Mouse (Mus musculus): ENCODE results near the gene Ocln. TPM values are rescaled to one million over a fixed set of nuclear protein-coding genes. Genes with fewer than 3 reads are reported as not detected.

The Ocln gene
- polyA plus RNA-seq, 1 experiment, result 14.6 TPM

GRCm38 (mm10) chr13:100521724-100522591 is 30.6 kb downstream of the Ocln start:
- no peaks in the 10 kb centered on the region for H3K4me1 ChIP-seq (ENCODE audit: control insufficient read depth, insufficient read depth, low read length)
- no peaks in the 10 kb centered on the region for H3K9me3 ChIP-seq (replicated peaks; ENCODE audit: control insufficient read depth, insufficient read depth, low read length, poor library complexity, severe bottlenecking)
- no peak overlapping the region for H3K27ac ChIP-seq (ENCODE audit: insufficient read depth, low read length)
- H3K36me3 ChIP-seq (ENCODE audit: control insufficient read depth, insufficient read depth, low read length, poor library complexity, severe bottlenecking), result no peaks in the 10 kb centered on the region
- H3K4me3 ChIP-seq (ENCODE audit: low read depth, low read length), result no peak overlapping the region
- no peaks in the 10 kb centered on the region for H3K27me3 ChIP-seq (ENCODE audit: control insufficient read depth, insufficient read depth, low read length, poor library complexity, severe bottlenecking)
- H3K9ac ChIP-seq (ENCODE audit: low read depth, poor library complexity, severe bottlenecking), result no peak overlapping the region
- TF ChIP-seq POLR2A (IDR thresholded peaks at IDR 0.05; ENCODE audit: insufficient read depth, low read length) (no peak), CTCF (IDR thresholded peaks at IDR 0.05; ENCODE audit: low read depth, low read length) (no peak), EP300 (IDR thresholded peaks at IDR 0.05; ENCODE audit: insufficient read depth, low read depth, low read length) (no peak)

- H3K4me1 ChIP-seq (ENCODE audit: control insufficient read depth, insufficient read depth, low read length), result no peaks in the 10 kb centered on the region
- no peak overlapping the region for H3K4me3 ChIP-seq (ENCODE audit: low read depth, low read length)
- no peak overlapping the region for H3K27ac ChIP-seq (ENCODE audit: insufficient read depth, low read length)
These were observed 33.4 kb downstream of the Ocln start for GRCm38 (mm10) chr13:100519162-100519561.

GRCm38 (mm10) chr13:100518191-100518590 is 34.3 kb downstream of the Ocln start:
- Histone ChIP-seq H3K27ac (ENCODE audit: insufficient read depth, low read length) (no peak overlapping the region), H3K9me3 (replicated peaks; ENCODE audit: control insufficient read depth, insufficient read depth, low read length, poor library complexity, severe bottlenecking) (no peaks in the 10 kb centered on the region), H3K9ac (ENCODE audit: low read depth, poor library complexity, severe bottlenecking) (no peak overlapping the region), H3K36me3 (ENCODE audit: control insufficient read depth, insufficient read depth, low read length, poor library complexity, severe bottlenecking) (no peaks in the 10 kb centered on the region), H3K27me3 (ENCODE audit: control insufficient read depth, insufficient read depth, low read length, poor library complexity, severe bottlenecking) (no peaks in the 10 kb centered on the region), H3K4me1 (ENCODE audit: control insufficient read depth, insufficient read depth, low read length) (no peaks in the 10 kb centered on the region), H3K4me3 (ENCODE audit: low read depth, low read length) (no peak overlapping the region)
- no peak for TF ChIP-seq POLR2A (IDR thresholded peaks at IDR 0.05; ENCODE audit: insufficient read depth, low read length)
- no peak for TF ChIP-seq CTCF (IDR thresholded peaks at IDR 0.05; ENCODE audit: low read depth, low read length)
- no peak for TF ChIP-seq EP300 (IDR thresholded peaks at IDR 0.05; ENCODE audit: insufficient read depth, low read depth, low read length)

More at GRCm38 (mm10) chr13:100519162-100519561, 33.4 kb downstream of the Ocln start:
- Histone ChIP-seq H3K36me3 (ENCODE audit: control insufficient read depth, insufficient read depth, low read length, poor library complexity, severe bottlenecking) (no peaks in the 10 kb centered on the region), H3K9me3 (replicated peaks; ENCODE audit: control insufficient read depth, insufficient read depth, low read length, poor library complexity, severe bottlenecking) (no peaks in the 10 kb centered on the region), H3K9ac (ENCODE audit: low read depth, poor library complexity, severe bottlenecking) (no peak overlapping the region), H3K27me3 (ENCODE audit: control insufficient read depth, insufficient read depth, low read length, poor library complexity, severe bottlenecking) (no peaks in the 10 kb centered on the region)
- TF ChIP-seq EP300 (IDR thresholded peaks at IDR 0.05; ENCODE audit: insufficient read depth, low read depth, low read length) (no peak), CTCF (IDR thresholded peaks at IDR 0.05; ENCODE audit: low read depth, low read length) (no peak), POLR2A (IDR thresholded peaks at IDR 0.05; ENCODE audit: insufficient read depth, low read length) (no peak)

GRCm38 (mm10) chr13:100517652-100518153 is 34.8 kb downstream of the Ocln start:
- TF ChIP-seq CTCF (IDR thresholded peaks at IDR 0.05; ENCODE audit: low read depth, low read length), result no peak
- TF ChIP-seq EP300 (IDR thresholded peaks at IDR 0.05; ENCODE audit: insufficient read depth, low read depth, low read length), result no peak
- no peak for TF ChIP-seq POLR2A (IDR thresholded peaks at IDR 0.05; ENCODE audit: insufficient read depth, low read length)
- Histone ChIP-seq H3K4me1 (ENCODE audit: control insufficient read depth, insufficient read depth, low read length) (no peaks in the 10 kb centered on the region), H3K9ac (ENCODE audit: low read depth, poor library complexity, severe bottlenecking) (no peak overlapping the region), H3K36me3 (ENCODE audit: control insufficient read depth, insufficient read depth, low read length, poor library complexity, severe bottlenecking) (no peaks in the 10 kb centered on the region), H3K27me3 (ENCODE audit: control insufficient read depth, insufficient read depth, low read length, poor library complexity, severe bottlenecking) (no peaks in the 10 kb centered on the region), H3K27ac (ENCODE audit: insufficient read depth, low read length) (no peak overlapping the region), H3K9me3 (replicated peaks; ENCODE audit: control insufficient read depth, insufficient read depth, low read length, poor library complexity, severe bottlenecking) (no peaks in the 10 kb centered on the region), H3K4me3 (ENCODE audit: low read depth, low read length) (no peak overlapping the region)

GRCm38 (mm10) chr13:100516213-100517105 is 36.1 kb downstream of the Ocln start:
- TF ChIP-seq EP300 (IDR thresholded peaks at IDR 0.05; ENCODE audit: insufficient read depth, low read depth, low read length) (no peak), POLR2A (IDR thresholded peaks at IDR 0.05; ENCODE audit: insufficient read depth, low read length) (no peak), CTCF (IDR thresholded peaks at IDR 0.05; ENCODE audit: low read depth, low read length) (no peak)
- H3K27me3 ChIP-seq (ENCODE audit: control insufficient read depth, insufficient read depth, low read length, poor library complexity, severe bottlenecking), result no peaks in the 10 kb centered on the region
- H3K9me3 ChIP-seq (replicated peaks; ENCODE audit: control insufficient read depth, insufficient read depth, low read length, poor library complexity, severe bottlenecking), result no peaks in the 10 kb centered on the region
- H3K36me3 ChIP-seq (ENCODE audit: control insufficient read depth, insufficient read depth, low read length, poor library complexity, severe bottlenecking), result no peaks in the 10 kb centered on the region
- H3K9ac ChIP-seq (ENCODE audit: low read depth, poor library complexity, severe bottlenecking), result no peak overlapping the region
- H3K4me1 ChIP-seq (ENCODE audit: control insufficient read depth, insufficient read depth, low read length), result no peaks in the 10 kb centered on the region
- H3K27ac ChIP-seq (ENCODE audit: insufficient read depth, low read length), result no peak overlapping the region
- no peak overlapping the region for H3K4me3 ChIP-seq (ENCODE audit: low read depth, low read length)
